Mouse (Mus musculus): ENCODE data around the gene Dohh. TPM values are rescaled to one million over a fixed set of nuclear protein-coding genes. Genes with fewer than 3 reads are reported as not detected.

The Dohh gene
- polyA plus RNA-seq (2014; fragmentation: Illumina TruSeq; extraction: RNeasy Lipid Tissue Mini Kit (QIAGEN cat#74804); ENCODE audit: low read depth, low replicate concordance), result not detected

GRCm38 (mm10) chr10:81383802-81384604, at the start of gene Dohh, which contains the start of gene Gm48551:
Gene Dohh (plus strand): TSS chr10:81384428.
Gene Gm48551 (plus strand): TSS chr10:81384466.

DNA sequence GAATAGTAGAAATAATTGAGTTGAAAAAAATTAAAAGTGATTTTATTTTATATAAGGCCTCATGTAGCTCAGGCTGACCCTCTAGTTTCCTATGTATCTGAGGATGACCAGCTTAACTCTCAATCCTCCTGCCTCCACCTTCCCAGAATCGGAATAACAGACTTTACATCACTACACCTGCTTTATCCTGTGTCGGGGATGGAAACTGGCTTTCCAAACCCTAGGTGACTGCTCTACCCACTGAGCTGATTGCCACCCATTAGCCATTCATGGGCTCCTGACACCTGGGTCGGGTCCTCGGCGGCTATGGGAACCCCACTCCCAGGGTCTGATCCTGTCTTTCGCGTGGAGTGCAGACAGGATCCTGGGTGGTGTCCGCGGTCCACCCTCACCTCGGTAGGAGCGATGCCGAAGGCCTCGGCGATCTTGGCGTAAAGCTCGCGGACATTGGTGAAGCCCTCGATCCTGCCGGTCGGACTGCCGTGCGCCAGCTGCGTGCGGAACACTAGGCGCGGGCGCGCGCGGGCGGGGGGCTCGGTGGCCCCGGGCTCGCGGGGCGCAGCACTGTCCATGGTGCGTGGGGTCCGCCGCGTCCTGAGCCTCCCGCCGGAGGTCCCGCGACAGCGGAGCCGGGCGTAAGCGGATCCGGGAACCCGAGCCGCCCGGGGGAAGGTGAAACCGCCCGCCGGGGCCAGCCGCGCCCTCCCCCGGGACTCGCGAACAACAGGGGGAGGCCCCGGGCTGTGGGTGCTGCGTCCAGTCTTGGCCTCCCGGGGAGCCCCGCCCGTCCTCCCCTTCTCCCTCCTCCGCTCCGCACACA, 41.3 kb upstream of the Dohh start, which contains the start of gene Gipc3:
TSS of gene Gipc3 (minus strand) at position 581 of the 820 bp plus-strand sequence.

DNA sequence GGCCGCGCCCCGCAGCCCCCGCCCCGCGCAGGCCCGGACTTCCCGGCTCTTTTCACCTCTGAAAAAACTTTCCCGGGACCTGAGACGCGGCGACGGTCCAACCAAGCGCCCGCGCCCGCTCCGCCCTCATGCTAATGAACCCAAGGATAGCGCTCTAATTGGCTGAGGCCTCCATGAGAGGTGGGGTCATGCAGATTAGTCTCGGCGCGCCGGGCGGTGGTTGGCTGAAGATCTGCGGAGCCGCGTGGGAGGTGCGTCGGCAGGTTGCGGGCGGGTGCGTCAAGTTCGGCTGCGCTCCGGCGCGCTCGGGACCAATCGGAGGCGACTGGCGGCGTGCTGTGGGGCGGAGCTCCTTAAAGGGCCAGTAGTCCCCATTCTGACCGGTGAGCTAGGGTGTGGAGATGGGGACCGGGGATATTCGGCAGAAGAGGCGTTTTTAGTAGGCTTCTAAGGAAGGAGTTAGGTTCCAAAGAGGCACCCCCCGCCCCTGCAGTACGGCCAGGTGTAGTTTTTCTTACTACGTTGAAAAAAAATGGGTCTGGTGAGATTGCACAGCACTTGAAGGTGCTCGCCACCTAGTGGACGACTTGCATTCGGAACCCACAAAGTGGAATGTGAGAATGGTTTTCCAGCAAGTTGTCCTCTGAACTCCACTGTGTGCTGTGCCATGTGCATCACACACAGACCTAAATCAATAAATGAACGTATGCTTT, 33.7 kb upstream of the Dohh start, which contains the start of gene Hmg20b:
TSS of gene Hmg20b (minus strand) at position 130 of the 713 bp plus-strand sequence.

DNA sequence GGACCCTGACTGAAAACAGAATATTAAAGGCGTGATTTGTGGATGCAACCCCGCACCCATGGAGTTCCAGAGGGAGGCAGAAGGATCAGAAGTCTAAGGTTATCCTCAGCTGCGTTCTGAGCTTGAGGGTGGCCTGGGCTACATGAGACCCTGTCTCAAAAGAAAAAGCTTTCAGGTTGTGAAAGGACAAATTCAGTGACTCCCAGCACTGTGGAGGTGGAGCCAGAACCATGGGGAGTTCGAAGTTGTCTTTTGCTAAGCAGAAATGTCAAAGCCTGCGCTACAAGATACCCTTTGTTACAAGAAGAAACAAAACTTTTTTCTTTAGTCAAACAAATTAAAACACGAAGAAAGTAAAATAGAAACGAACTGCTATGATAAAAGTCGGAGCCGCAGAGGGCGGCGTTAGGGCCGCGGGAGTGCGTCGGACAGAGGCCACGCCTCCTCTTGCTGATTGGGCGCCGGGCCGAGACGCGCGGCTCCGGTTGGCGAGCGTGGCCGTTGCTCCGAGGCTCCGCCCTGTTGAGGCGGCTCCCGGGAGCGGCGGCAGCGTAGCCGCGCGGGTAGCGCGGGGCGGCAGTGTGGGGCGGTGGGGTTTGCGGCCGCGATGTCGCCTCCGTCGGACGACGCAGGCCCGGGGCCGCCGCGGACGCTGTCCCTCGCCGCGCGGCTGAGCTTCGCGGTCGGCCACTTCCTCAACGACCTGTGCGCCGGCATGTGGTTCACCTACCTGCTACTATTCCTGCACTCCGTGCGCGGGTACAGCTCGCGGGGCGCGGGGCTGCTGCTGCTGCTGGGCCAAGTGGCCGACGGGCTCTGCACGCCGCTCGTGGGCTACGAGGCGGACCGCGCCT, 27.0 kb upstream of the Dohh start, which contains the start of gene Mfsd12:
TSS of gene Mfsd12 (plus strand) at position 501 of the 854 bp plus-strand sequence.

DNA sequence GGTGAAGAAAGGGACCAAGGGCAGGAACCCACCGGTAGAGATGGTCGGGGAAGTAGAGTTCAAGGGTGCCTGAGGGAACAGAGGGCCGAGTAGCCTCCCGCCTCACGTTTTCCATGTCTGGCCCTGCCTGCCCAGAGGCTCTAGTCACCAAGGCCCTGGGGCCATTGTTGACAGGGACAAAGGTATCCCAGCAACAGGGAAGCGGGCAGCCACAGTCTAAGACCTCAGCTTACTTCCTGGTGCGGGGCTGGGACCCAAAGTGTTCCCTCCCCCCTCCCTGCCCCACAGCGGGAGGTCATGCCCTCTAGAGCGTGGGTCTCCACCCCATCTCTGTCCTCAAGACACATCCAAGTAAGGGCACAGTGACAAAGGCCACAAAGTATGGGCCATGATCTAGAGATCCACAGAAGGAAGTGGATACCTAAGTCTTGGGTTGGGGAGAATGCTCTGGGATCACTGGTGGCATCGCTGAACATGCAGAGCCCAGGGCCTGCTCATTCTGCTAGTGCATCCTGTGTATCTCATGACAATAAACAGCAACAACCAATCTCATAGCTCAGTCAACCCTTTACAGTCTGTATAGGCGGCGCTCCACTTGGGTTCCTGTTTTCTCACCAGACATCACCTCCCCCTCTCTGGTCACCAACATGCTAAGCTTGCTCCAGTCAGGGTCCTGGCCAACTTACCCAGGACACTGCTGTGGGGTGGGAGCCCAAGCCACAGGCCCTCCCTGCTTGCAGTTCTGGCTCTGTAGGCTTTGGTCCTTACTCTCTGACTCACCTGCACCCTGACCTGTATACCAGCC, 18.4 kb upstream of the Dohh start, which contains the start of gene 4930404N11Rik:
TSS of gene 4930404N11Rik (minus strand) at position 145 of the 805 bp plus-strand sequence.

DNA sequence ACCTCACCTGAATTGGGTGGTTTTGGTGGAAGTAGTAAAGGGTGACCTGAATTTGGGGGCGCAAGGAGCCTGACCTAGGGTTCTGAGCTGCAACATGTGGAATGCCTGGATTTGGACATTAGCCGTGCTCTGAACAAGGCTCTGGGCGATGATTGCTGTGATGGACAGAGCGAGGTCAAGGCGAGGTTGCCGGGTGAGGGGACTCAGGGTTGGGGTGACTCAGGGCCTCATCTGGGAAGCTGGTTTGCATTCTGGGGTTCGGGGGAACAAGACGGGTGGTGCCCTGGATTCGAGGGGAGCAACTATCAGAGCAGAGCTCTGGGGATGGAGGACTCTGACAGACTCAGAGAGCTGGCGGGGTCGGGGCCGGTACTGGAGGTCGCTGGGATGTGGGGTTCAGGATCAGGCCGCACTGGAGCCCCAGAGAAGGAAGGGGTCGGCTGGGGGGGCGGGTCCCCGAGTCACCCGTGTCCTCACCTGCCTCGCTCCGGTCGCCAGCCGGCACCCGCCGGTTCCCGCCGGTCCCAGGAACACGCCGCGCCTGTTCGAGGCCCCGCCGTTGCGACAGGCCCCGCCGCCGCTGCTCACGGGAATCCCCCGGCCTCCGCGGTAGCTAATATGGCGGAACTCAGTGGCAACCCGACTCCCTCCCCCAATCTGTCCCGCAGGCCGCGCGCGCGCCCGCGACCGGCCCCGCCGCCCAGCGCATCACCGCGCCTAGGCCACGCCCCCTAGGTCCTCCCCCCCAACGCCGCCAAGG, 6.3 kb upstream of the Dohh start, which contains the start of gene Fzr1:
TSS of gene Fzr1 (minus strand) at position 724 of the 760 bp plus-strand sequence.

GRCm38 (mm10) chr10:81388505-81389055, 4.4 kb downstream of the Dohh start, which contains the start of gene Gm48552:
Gene Gm48552 (plus strand): TSS chr10:81389005.

GRCm38 (mm10) chr10:81392781-81393185, 8.6 kb downstream of the Dohh start, which contains the start of gene Smim24:
Gene Smim24 (plus strand): TSS chr10:81393051.

Other genes with a start within 250 kb of the Dohh start
- 28.7 TPM for gene Zbtb7a, start 249.2 kb upstream of the Dohh start, polyA plus RNA-seq (2014; fragmentation: Illumina TruSeq; extraction: RNeasy Lipid Tissue Mini Kit (QIAGEN cat#74804); ENCODE audit: low read depth, low replicate concordance)
- gene Pias4, start 216.5 kb upstream of the Dohh start, polyA plus RNA-seq (2014; fragmentation: Illumina TruSeq; extraction: RNeasy Lipid Tissue Mini Kit (QIAGEN cat#74804); ENCODE audit: low read depth, low replicate concordance), result not detected
- 13.2 TPM for gene Eef2, start 207.8 kb upstream of the Dohh start, polyA plus RNA-seq (2014; fragmentation: Illumina TruSeq; extraction: RNeasy Lipid Tissue Mini Kit (QIAGEN cat#74804); ENCODE audit: low read depth, low replicate concordance)
- gene Dapk3, start 201.4 kb upstream of the Dohh start, polyA plus RNA-seq (2014; fragmentation: Illumina TruSeq; extraction: RNeasy Lipid Tissue Mini Kit (QIAGEN cat#74804); ENCODE audit: low read depth, low replicate concordance), result not detected
- not detected for gene 4930442H23Rik, start 200.6 kb upstream of the Dohh start, polyA plus RNA-seq (2014; fragmentation: Illumina TruSeq; extraction: RNeasy Lipid Tissue Mini Kit (QIAGEN cat#74804); ENCODE audit: low read depth, low replicate concordance)
- gene Nmrk2, start 182.4 kb upstream of the Dohh start, polyA plus RNA-seq (2014; fragmentation: Illumina TruSeq; extraction: RNeasy Lipid Tissue Mini Kit (QIAGEN cat#74804); ENCODE audit: low read depth, low replicate concordance), result not detected
- gene Atcay, start 153.6 kb upstream of the Dohh start, polyA plus RNA-seq (2014; fragmentation: Illumina TruSeq; extraction: RNeasy Lipid Tissue Mini Kit (QIAGEN cat#74804); ENCODE audit: low read depth, low replicate concordance), result 0.41 TPM
- 1.2 TPM for gene Zfr2, start 151.3 kb upstream of the Dohh start, polyA plus RNA-seq (2014; fragmentation: Illumina TruSeq; extraction: RNeasy Lipid Tissue Mini Kit (QIAGEN cat#74804); ENCODE audit: low read depth, low replicate concordance)
- not detected for gene Matk, start 131.5 kb upstream of the Dohh start, polyA plus RNA-seq (2014; fragmentation: Illumina TruSeq; extraction: RNeasy Lipid Tissue Mini Kit (QIAGEN cat#74804); ENCODE audit: low read depth, low replicate concordance)
- 2.1 TPM for gene Mrpl54, start 117.5 kb upstream of the Dohh start, polyA plus RNA-seq (2014; fragmentation: Illumina TruSeq; extraction: RNeasy Lipid Tissue Mini Kit (QIAGEN cat#74804); ENCODE audit: low read depth, low replicate concordance)
- 0.93 TPM for gene Apba3, start 117.5 kb upstream of the Dohh start, polyA plus RNA-seq (2014; fragmentation: Illumina TruSeq; extraction: RNeasy Lipid Tissue Mini Kit (QIAGEN cat#74804); ENCODE audit: low read depth, low replicate concordance)
- gene Tjp3, start 92.8 kb upstream of the Dohh start, polyA plus RNA-seq (2014; fragmentation: Illumina TruSeq; extraction: RNeasy Lipid Tissue Mini Kit (QIAGEN cat#74804); ENCODE audit: low read depth, low replicate concordance), result not detected
- gene Pip5k1c, start 91.5 kb upstream of the Dohh start, polyA plus RNA-seq (2014; fragmentation: Illumina TruSeq; extraction: RNeasy Lipid Tissue Mini Kit (QIAGEN cat#74804); ENCODE audit: low read depth, low replicate concordance), result 2.7 TPM
- gene Cactin, start 63.3 kb upstream of the Dohh start, polyA plus RNA-seq (2014; fragmentation: Illumina TruSeq; extraction: RNeasy Lipid Tissue Mini Kit (QIAGEN cat#74804); ENCODE audit: low read depth, low replicate concordance), result 1.1 TPM
- gene Tbxa2r, start 55.7 kb upstream of the Dohh start, polyA plus RNA-seq (2014; fragmentation: Illumina TruSeq; extraction: RNeasy Lipid Tissue Mini Kit (QIAGEN cat#74804); ENCODE audit: low read depth, low replicate concordance), result not detected
- not detected for gene Gipc3, start 41.2 kb upstream of the Dohh start, polyA plus RNA-seq (2014; fragmentation: Illumina TruSeq; extraction: RNeasy Lipid Tissue Mini Kit (QIAGEN cat#74804); ENCODE audit: low read depth, low replicate concordance)
- gene Hmg20b, start 33.9 kb upstream of the Dohh start, polyA plus RNA-seq (2014; fragmentation: Illumina TruSeq; extraction: RNeasy Lipid Tissue Mini Kit (QIAGEN cat#74804); ENCODE audit: low read depth, low replicate concordance), result 7.1 TPM
- 0.23 TPM for gene Mfsd12, start 26.9 kb upstream of the Dohh start, polyA plus RNA-seq (2014; fragmentation: Illumina TruSeq; extraction: RNeasy Lipid Tissue Mini Kit (QIAGEN cat#74804); ENCODE audit: low read depth, low replicate concordance)
- gene 4930404N11Rik, start 18.6 kb upstream of the Dohh start, polyA plus RNA-seq (2014; fragmentation: Illumina TruSeq; extraction: RNeasy Lipid Tissue Mini Kit (QIAGEN cat#74804); ENCODE audit: low read depth, low replicate concordance), result not detected
- 0.35 TPM for gene Fzr1, start 5.9 kb upstream of the Dohh start, polyA plus RNA-seq (2014; fragmentation: Illumina TruSeq; extraction: RNeasy Lipid Tissue Mini Kit (QIAGEN cat#74804); ENCODE audit: low read depth, low replicate concordance)
- gene Gm48551, start within 50 bp of the Dohh start, polyA plus RNA-seq (2014; fragmentation: Illumina TruSeq; extraction: RNeasy Lipid Tissue Mini Kit (QIAGEN cat#74804); ENCODE audit: low read depth, low replicate concordance), result not detected
- not detected for gene Gm48552, start 4.6 kb downstream of the Dohh start, polyA plus RNA-seq (2014; fragmentation: Illumina TruSeq; extraction: RNeasy Lipid Tissue Mini Kit (QIAGEN cat#74804); ENCODE audit: low read depth, low replicate concordance)
- not detected for gene Smim24, start 8.6 kb downstream of the Dohh start, polyA plus RNA-seq (2014; fragmentation: Illumina TruSeq; extraction: RNeasy Lipid Tissue Mini Kit (QIAGEN cat#74804); ENCODE audit: low read depth, low replicate concordance)
- gene Nfic, start 71.2 kb downstream of the Dohh start, polyA plus RNA-seq (2014; fragmentation: Illumina TruSeq; extraction: RNeasy Lipid Tissue Mini Kit (QIAGEN cat#74804); ENCODE audit: low read depth, low replicate concordance), result 16.6 TPM
- 0.23 TPM for gene Celf5, start 98.3 kb downstream of the Dohh start, polyA plus RNA-seq (2014; fragmentation: Illumina TruSeq; extraction: RNeasy Lipid Tissue Mini Kit (QIAGEN cat#74804); ENCODE audit: low read depth, low replicate concordance)
- not detected for gene Ncln, start 112.0 kb downstream of the Dohh start, polyA plus RNA-seq (2014; fragmentation: Illumina TruSeq; extraction: RNeasy Lipid Tissue Mini Kit (QIAGEN cat#74804); ENCODE audit: low read depth, low replicate concordance)
- gene S1pr4, start 115.7 kb downstream of the Dohh start, polyA plus RNA-seq (2014; fragmentation: Illumina TruSeq; extraction: RNeasy Lipid Tissue Mini Kit (QIAGEN cat#74804); ENCODE audit: low read depth, low replicate concordance), result not detected
- not detected for gene Gna15, start 139.8 kb downstream of the Dohh start, polyA plus RNA-seq (2014; fragmentation: Illumina TruSeq; extraction: RNeasy Lipid Tissue Mini Kit (QIAGEN cat#74804); ENCODE audit: low read depth, low replicate concordance)
- gene Gna11, start 160.8 kb downstream of the Dohh start, polyA plus RNA-seq (2014; fragmentation: Illumina TruSeq; extraction: RNeasy Lipid Tissue Mini Kit (QIAGEN cat#74804); ENCODE audit: low read depth, low replicate concordance), result 4.8 TPM
- 30.2 TPM for gene Aes, start 175.1 kb downstream of the Dohh start, polyA plus RNA-seq (2014; fragmentation: Illumina TruSeq; extraction: RNeasy Lipid Tissue Mini Kit (QIAGEN cat#74804); ENCODE audit: low read depth, low replicate concordance)
- 4.4 TPM for gene Tle2, start 190.1 kb downstream of the Dohh start, polyA plus RNA-seq (2014; fragmentation: Illumina TruSeq; extraction: RNeasy Lipid Tissue Mini Kit (QIAGEN cat#74804); ENCODE audit: low read depth, low replicate concordance)
- gene Tle6, start 216.6 kb downstream of the Dohh start, polyA plus RNA-seq (2014; fragmentation: Illumina TruSeq; extraction: RNeasy Lipid Tissue Mini Kit (QIAGEN cat#74804); ENCODE audit: low read depth, low replicate concordance), result 2.6 TPM
- 1.3 TPM for gene BC025920, start 221.8 kb downstream of the Dohh start, polyA plus RNA-seq (2014; fragmentation: Illumina TruSeq; extraction: RNeasy Lipid Tissue Mini Kit (QIAGEN cat#74804); ENCODE audit: low read depth, low replicate concordance)
- gene Sirt6, start 243.4 kb downstream of the Dohh start, polyA plus RNA-seq (2014; fragmentation: Illumina TruSeq; extraction: RNeasy Lipid Tissue Mini Kit (QIAGEN cat#74804); ENCODE audit: low read depth, low replicate concordance), result not detected
- gene Ankrd24, start 244.1 kb downstream of the Dohh start, polyA plus RNA-seq (2014; fragmentation: Illumina TruSeq; extraction: RNeasy Lipid Tissue Mini Kit (QIAGEN cat#74804); ENCODE audit: low read depth, low replicate concordance), result 3.0 TPM